Mouse (Mus musculus) erythroblast, embryonic 14.5 days (primary cell): ENCODE data around the gene Snx10. TPM values are rescaled to one million over a fixed set of nuclear protein-coding genes. Genes with fewer than 3 reads are reported as not detected.

Experiments
- H3K27me3 ChIP-seq: 2 replicates; pipeline ENCODE4 v1.6.1; 2012; ENCODE audit warnings: inconsistent platforms; ENCODE audit not compliant: control insufficient read depth
- H3K36me3 ChIP-seq: 2 replicates; pipeline ENCODE4 v1.6.1; 2012; ENCODE audit warnings: mild to moderate bottlenecking, inconsistent platforms; ENCODE audit not compliant: control insufficient read depth
- H3K4me1 ChIP-seq: 2 replicates; pipeline ENCODE4 v1.6.1; 2012; ENCODE audit warnings: inconsistent platforms; ENCODE audit not compliant: control insufficient read depth
- H3K4me3 ChIP-seq: replicated peaks from 2 replicates; pipeline ENCODE3; 2012; ENCODE audit warnings: moderate library complexity, mild to moderate bottlenecking, inconsistent platforms
- H3K9me3 ChIP-seq: 2 replicates; pipeline ENCODE4 v1.6.1; 2012; ENCODE audit warnings: low read length, inconsistent platforms, mixed read lengths; ENCODE audit not compliant: control insufficient read depth
- GATA1 ChIP-seq: IDR thresholded peaks from 2 replicates; pipeline ENCODE4 v1.6.1; 2012; ENCODE audit warnings: low read length, inconsistent platforms, mixed read lengths
- TAL1 ChIP-seq: IDR thresholded peaks from 3 replicates; pipeline ENCODE4 v1.6.1; 2012; ENCODE audit warnings: low read length, inconsistent platforms, mixed read lengths
- polyA plus RNA-seq: library from polyadenylated mRNA; stranded (reverse); fragments of >175 nt; gene quantifications from 2 replicates; pipeline ENCODE4 v1.2.3, GENCODE M21; 2012

Snx10 gene
- polyA plus RNA-seq, 1 experiment = not detected

DNA sequence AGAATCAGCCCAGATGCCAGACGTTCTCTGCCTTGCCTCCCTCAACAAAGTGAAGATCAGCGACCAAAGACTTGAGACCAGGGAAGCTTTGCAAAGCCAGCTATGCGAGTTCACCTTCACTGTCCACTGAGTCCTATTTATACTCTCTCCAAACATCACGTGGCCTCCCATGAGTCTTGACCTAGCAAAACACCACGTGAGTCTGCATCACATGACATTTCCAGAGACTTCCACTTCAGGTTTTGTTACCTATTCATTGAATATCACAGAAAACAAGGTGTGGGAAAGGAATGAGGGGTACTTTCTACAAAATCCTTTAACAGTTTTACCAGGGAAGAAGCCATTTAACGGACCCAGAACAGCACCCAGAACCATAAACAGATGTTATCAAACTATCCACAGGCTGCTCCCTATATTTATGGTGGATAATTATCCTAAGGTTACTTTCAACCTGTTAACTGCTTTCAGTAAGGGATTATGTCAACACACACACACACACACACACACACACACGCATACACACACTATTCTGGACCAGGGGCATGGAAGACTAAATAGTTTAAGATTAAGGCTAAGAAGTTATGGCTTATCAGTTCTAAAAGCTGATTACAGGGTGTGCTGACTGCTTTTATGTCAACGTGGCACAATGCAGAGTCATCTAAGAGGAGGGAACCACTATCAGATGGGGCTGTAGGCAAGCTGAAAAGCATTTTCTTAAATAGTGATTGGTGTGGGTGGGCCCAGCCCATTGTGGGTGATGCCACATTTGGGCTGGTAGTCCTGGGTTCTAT is 26.2 kb upstream of the Snx10 start:
- Histone ChIP-seq H3K36me3 (no peaks in the 10 kb centered on the region), H3K4me3 (no peak overlapping the region), H3K27me3 (no peaks in the 10 kb centered on the region), H3K9me3 (peaks cover 3% of the 10 kb centered on the region; the same call in 1 of the 2 replicates), H3K4me1 (no peaks in the 10 kb centered on the region; the same call in none of the 2 replicates)
- TF ChIP-seq TAL1 = no peak
- TF ChIP-seq GATA1 = no peak

DNA sequence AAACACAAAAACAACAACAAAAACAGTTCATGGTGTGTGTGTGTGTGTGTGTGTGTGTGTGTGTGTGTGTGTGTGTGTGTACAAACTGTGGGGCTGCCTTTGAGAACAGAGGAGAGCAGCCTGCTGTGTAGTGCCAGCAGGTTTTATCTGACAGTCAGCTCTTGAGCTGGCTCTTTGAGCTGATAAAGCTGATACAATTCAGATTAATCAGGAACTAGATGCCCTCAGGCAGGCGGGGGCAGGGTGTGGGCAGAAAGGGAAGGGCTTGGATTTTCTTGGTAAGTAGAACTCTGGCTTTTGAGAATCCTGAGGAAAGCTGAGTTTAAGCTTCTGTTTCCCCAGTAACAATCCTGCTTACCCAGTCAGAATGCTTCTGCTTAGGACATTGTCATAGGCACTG is 18.0 kb upstream of the Snx10 start:
- no peaks in the 10 kb centered on the region for H3K36me3 ChIP-seq
- no peaks in the 10 kb centered on the region for H3K27me3 ChIP-seq
- peaks cover 3% of the 10 kb centered on the region; the same call in 1 of the 2 replicates for H3K9me3 ChIP-seq
- TF ChIP-seq TAL1 = no peak
- no peak for TF ChIP-seq GATA1
- no peaks in the 10 kb centered on the region; the same call in 1 of the 2 replicates for H3K4me1 ChIP-seq
- H3K4me3 ChIP-seq = no peak overlapping the region

DNA sequence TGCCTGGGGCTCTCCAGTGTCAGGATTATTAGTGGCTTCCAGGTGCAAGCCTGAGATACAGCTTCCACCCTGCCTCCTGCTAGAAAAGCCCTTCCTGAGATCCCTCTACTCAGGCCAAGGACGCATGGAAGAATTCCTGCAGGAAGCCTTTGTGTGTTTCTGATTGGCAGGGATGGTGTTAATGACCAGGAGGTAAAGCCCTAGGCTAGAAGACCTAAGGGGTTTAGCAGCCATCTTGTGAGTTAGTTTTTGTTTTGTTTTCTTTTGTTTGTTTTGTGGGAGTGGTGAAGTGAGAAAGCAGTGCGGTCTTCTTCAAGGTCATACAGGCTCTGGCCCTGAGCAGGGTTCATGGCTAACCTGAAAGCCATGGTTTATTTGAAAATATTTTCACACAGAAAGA is 16.1 kb upstream of the Snx10 start:
- TF ChIP-seq GATA1 (no peak), TAL1 (no peak)
- H3K4me3 ChIP-seq = no peak overlapping the region
- no peaks in the 10 kb centered on the region for H3K36me3 ChIP-seq
- no peaks in the 10 kb centered on the region for H3K27me3 ChIP-seq
- no peaks in the 10 kb centered on the region for H3K9me3 ChIP-seq
- no peaks in the 10 kb centered on the region; the same call in 1 of the 2 replicates for H3K4me1 ChIP-seq

DNA sequence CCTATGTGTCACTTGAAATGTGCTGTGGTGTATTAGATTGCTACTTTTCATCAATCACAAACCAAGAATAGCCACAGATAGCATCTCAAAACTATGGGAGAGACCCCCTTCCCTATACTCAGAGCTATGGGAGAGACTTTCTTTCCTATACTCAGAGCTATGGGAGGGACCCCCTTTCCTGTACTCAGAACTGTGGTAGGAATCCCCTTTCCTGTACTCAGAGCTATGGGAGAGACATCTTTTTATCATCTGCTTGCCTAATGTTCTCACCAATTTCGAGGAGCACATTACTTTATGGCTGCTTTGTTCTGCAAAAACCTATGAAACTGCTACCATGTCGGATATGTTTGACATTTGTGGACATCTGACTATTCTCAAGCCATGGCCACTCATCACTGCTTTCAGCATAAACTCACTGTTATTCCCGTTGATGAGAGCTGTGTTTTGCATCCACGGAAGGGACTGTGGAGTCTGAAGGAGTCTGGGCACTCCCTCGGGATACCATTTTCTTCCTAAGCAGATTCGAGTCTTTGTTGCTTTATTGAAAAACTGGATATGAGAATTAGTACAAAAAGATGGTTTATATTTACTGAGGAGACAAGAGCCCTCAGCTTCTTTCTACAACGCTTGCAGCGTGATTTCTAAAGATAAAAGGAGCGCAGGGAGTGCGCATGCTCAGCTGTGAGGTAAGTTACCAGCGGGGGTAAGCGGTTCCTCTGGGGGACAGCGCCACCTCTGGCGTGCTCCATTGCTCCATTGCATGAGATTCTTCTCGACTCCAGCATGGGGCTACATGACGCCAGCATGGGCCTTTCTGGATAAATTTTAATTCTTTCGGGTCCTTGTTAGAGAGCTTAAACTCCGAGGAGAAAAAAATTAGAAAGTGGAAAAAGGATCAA is 14.7 kb upstream of the Snx10 start:
- TF ChIP-seq TAL1 (no peak), GATA1 (no peak)
- Histone ChIP-seq H3K9me3 (no peaks in the 10 kb centered on the region), H3K4me1 (no peaks in the 10 kb centered on the region; the same call in 1 of the 2 replicates), H3K4me3 (no peak overlapping the region), H3K27me3 (no peaks in the 10 kb centered on the region), H3K36me3 (no peaks in the 10 kb centered on the region)

DNA sequence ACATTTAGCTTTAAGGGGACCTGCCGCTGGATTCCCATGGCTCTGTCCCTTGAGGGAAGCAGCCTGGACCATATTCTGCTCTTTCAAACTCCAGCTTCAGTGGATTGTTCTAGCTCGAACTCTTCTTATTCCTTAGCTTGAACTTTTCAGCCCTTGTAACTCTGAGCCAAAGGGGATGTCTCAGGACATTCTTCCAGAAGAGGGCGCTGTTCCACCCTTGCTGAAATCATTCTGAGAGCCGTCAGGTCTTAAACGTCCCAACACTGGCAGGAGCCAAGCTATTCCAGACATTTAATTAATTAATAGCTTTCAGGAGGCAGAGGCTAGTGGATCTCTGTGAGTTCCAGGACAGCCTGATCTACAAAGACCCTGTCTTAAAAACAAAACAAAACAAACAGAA is 13.6 kb upstream of the Snx10 start:
- Histone ChIP-seq H3K4me1 (no peaks in the 10 kb centered on the region; the same call in 1 of the 2 replicates), H3K4me3 (no peak overlapping the region), H3K27me3 (no peaks in the 10 kb centered on the region), H3K9me3 (no peaks in the 10 kb centered on the region), H3K36me3 (no peaks in the 10 kb centered on the region)
- TF ChIP-seq GATA1 (no peak), TAL1 (no peak)

DNA sequence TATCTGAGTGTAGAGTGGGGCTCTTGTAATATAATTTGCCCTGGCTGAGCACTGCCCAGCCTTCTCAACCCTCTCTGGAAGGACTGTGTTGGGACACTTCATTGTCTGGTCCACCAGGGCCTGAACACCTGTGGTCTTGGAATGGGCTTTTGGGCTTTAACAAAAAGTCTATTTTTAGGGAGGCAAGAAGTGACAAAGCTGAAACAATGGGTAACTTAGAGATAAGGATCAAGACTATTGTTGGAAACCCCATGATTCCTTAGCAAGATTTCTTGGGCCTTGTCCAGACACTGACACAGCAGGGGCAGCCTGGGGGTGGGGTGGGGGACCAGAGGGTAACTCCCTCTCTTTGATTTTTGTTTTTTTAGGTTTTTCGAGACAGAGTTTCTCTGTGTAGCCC is 12.8 kb upstream of the Snx10 start:
- no peak overlapping the region for H3K4me3 ChIP-seq
- no peaks in the 10 kb centered on the region; the same call in 1 of the 2 replicates for H3K4me1 ChIP-seq
- H3K9me3 ChIP-seq = no peaks in the 10 kb centered on the region
- H3K36me3 ChIP-seq = no peaks in the 10 kb centered on the region
- TF ChIP-seq TAL1 (no peak), GATA1 (no peak)
- no peaks in the 10 kb centered on the region for H3K27me3 ChIP-seq

DNA sequence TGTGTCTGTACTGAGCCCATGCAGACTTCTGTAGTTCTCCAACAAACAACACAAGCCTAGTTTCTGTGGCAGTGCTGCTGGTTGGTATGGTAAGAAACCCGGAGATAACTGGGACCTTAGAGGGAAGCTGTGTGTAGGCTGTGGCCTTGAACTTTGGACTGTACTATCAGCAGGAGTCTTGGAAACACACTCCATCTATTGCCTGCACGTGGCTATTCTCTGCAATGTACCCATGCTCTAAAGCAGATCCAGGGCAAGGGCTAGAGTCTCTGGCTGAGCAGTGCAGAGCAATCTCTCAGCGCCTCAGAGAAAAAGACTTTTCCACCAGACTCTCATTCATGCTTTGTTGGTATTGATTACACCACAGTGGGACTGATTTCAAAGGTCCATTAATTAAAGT is 10.0 kb upstream of the Snx10 start:
- TF ChIP-seq GATA1 = no peak
- TF ChIP-seq TAL1 = no peak
- Histone ChIP-seq H3K4me3 (no peak overlapping the region), H3K4me1 (no peaks in the 10 kb centered on the region; the same call in 1 of the 2 replicates), H3K36me3 (no peaks in the 10 kb centered on the region), H3K27me3 (no peaks in the 10 kb centered on the region), H3K9me3 (no peaks in the 10 kb centered on the region)

DNA sequence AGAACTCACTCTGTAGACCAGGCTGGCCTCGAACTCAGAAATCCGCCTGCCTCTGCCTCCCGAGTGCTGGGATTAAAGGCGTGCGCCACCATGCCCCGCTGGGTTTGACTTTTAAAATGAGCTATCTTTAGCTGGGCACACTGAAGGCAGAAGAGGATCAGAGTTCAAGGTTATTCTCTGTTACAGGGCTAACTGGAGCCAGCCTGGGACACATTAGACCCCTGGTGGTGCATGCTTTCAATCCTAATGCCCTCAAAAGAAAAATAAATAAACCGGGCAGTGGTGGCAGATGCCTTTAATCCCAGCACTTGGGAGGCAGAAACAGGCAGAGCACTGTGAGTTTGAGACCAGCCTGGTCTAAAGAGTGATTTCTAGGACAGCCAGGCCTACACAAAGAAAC is 8.8 kb upstream of the Snx10 start:
- H3K4me3 ChIP-seq = no peak overlapping the region
- TF ChIP-seq TAL1 (no peak), GATA1 (no peak)
- no peaks in the 10 kb centered on the region for H3K36me3 ChIP-seq
- no peaks in the 10 kb centered on the region for H3K4me1 ChIP-seq
- no peaks in the 10 kb centered on the region for H3K27me3 ChIP-seq
- no peaks in the 10 kb centered on the region for H3K9me3 ChIP-seq

DNA sequence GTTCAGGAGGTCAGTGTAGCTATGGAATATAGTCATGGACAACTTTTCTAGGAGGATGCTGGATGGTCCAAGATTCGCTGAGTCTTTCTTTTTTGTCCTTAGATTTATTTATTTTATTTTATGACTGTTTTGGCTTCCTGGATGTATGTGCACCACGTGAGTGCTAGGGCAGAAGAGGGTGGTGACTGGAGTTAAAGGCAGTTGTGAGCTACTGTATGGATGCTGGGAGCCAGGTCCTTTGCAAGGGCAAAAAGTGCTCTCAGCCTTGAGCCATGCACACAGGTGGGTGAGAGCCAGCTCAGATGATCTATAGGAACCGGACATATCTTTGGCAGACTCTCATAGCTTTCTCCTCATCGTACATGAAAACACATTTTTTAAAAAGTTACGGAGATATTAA is 391 bp upstream of the Snx10 start:
- no peaks in the 10 kb centered on the region for H3K9me3 ChIP-seq
- peaks cover 3% of the 10 kb centered on the region for H3K4me1 ChIP-seq
- no peak overlapping the region for H3K4me3 ChIP-seq
- no peaks in the 10 kb centered on the region for H3K36me3 ChIP-seq
- peaks cover 38% of the 10 kb centered on the region for H3K27me3 ChIP-seq
- no peak for TF ChIP-seq GATA1
- TF ChIP-seq TAL1 = no peak
